Mouse (Mus musculus): ENCODE data around the gene Znrf1. TPM values are rescaled to one million over a fixed set of nuclear protein-coding genes. Genes with fewer than 3 reads are reported as not detected.

The Znrf1 gene
- polyA plus RNA-seq, 1 experiment from 2014 or later = 39.3 TPM

DNA sequence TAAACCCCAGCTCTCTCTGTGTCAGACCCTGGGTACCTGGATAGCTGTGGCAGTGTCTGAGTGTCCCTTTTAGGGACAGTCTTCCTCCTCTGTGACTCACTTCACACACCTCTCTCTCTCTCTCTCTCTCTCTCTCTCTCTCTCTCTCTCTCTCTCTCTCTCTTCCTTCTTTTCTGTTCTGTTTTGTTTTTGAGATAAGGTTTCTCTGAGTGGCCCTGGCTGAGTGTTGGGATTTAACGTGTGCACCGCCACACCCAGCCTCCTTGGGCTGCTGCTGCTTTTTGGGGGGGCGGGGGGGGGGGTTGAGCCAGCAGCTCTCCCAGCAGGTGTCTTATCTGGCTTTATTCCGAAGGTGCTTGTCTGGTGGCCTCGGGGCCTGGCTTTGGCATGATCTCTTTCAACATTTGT lies 29.9 kb downstream of the Znrf1 start:
- H3K27me3 ChIP-seq (ENCODE audit: control insufficient read depth, insufficient read depth, low read length) = no peaks in the 10 kb centered on the region
- H3K36me3 ChIP-seq (replicated peaks; ENCODE audit: control insufficient read depth, insufficient read depth, low read depth, low read length) = no peaks in the 10 kb centered on the region
- DNase-seq (ENCODE audit: low spot score) = no peak
- no peak overlapping the region for H3K9ac ChIP-seq (replicated peaks; ENCODE audit: low read length)
- no peak for ATAC-seq (replicated peaks; ENCODE audit: insufficient number of reproducible peaks, low FRiP score, low TSS enrichment, low read depth)
- 46% methylated on average over 5 of the region's 5 CpGs for WGBS
- H3K9me3 ChIP-seq (replicated peaks; ENCODE audit: control insufficient read depth, low read length) = no peaks in the 10 kb centered on the region
- H3K27ac ChIP-seq (replicated peaks; ENCODE audit: low read depth, low read length) = no peak overlapping the region
- H3K4me2 ChIP-seq (ENCODE audit: low read depth, low read length) = no peak overlapping the region
- H3K4me3 ChIP-seq (ENCODE audit: low read depth, low read length) = no peak overlapping the region
- no peaks in the 10 kb centered on the region for H3K4me1 ChIP-seq (ENCODE audit: control insufficient read depth, insufficient read depth, low read length)

DNA sequence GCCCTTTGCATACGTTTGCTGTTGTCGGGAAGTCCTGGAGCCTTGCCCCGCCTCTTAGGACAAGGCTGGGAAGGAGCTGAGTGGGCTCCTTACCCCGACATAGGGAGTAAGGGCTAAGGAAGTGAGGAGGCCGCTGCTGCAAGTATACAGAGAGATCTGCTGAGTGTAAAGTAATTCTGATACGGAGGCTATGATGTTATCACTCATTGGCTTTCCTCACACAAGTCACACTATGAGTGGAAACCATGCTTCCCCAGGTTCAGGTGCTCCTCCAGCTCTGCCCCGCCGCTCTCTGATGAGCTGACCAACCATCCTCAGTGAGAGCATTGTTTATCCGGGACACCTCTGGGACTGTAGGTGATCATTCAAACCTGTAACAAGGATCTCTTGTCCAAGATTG lies 30.4 kb downstream of the Znrf1 start:
- no peak overlapping the region for H3K4me3 ChIP-seq (ENCODE audit: low read depth, low read length)
- H3K27ac ChIP-seq (replicated peaks; ENCODE audit: low read depth, low read length) = no peak overlapping the region
- WGBS = 67% methylated on average over 9 of the region's 9 CpGs
- H3K36me3 ChIP-seq (replicated peaks; ENCODE audit: control insufficient read depth, insufficient read depth, low read depth, low read length) = no peaks in the 10 kb centered on the region
- no peak for ATAC-seq (replicated peaks; ENCODE audit: insufficient number of reproducible peaks, low FRiP score, low TSS enrichment, low read depth)
- DNase-seq (ENCODE audit: low spot score) = no peak
- H3K4me1 ChIP-seq (ENCODE audit: control insufficient read depth, insufficient read depth, low read length) = no peaks in the 10 kb centered on the region
- no peaks in the 10 kb centered on the region for H3K9me3 ChIP-seq (replicated peaks; ENCODE audit: control insufficient read depth, low read length)
- no peak overlapping the region for H3K9ac ChIP-seq (replicated peaks; ENCODE audit: low read length)
- no peak overlapping the region for H3K4me2 ChIP-seq (ENCODE audit: low read depth, low read length)
- H3K27me3 ChIP-seq (ENCODE audit: control insufficient read depth, insufficient read depth, low read length) = no peaks in the 10 kb centered on the region

DNA sequence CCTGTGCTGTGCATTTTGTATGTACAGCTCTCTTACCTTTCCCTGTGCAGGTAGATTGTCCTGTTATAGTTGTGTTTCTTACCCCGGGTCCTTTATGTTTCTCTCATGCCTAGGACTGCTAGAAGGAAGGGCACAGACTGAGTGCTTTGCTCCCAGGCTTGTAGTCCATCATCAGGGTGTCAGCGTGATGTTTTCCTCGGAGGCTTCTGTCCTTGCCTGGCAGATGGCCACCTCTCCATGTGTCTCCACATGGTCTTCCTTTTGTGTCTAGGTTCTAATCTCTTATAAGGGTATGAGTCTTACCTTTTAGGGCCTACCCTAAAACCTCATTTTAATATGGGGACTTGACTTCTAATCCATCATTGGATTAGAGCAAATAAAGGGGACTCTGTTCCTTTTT lies 31.7 kb downstream of the Znrf1 start:
- WGBS = 70% methylated on average over 3 of the region's 3 CpGs
- Histone ChIP-seq H3K27me3 (ENCODE audit: control insufficient read depth, insufficient read depth, low read length) (no peaks in the 10 kb centered on the region), H3K27ac (replicated peaks; ENCODE audit: low read depth, low read length) (no peak overlapping the region), H3K9ac (replicated peaks; ENCODE audit: low read length) (no peak overlapping the region), H3K9me3 (replicated peaks; ENCODE audit: control insufficient read depth, low read length) (no peaks in the 10 kb centered on the region), H3K4me3 (ENCODE audit: low read depth, low read length) (no peak overlapping the region), H3K4me2 (ENCODE audit: low read depth, low read length) (no peak overlapping the region), H3K4me1 (ENCODE audit: control insufficient read depth, insufficient read depth, low read length) (no peaks in the 10 kb centered on the region), H3K36me3 (replicated peaks; ENCODE audit: control insufficient read depth, insufficient read depth, low read depth, low read length) (no peaks in the 10 kb centered on the region)
- ATAC-seq (replicated peaks; ENCODE audit: insufficient number of reproducible peaks, low FRiP score, low TSS enrichment, low read depth) (no peak), DNase-seq (ENCODE audit: low spot score) (no peak)

- H3K36me3 ChIP-seq (replicated peaks; ENCODE audit: control insufficient read depth, insufficient read depth, low read depth, low read length) = no peaks in the 10 kb centered on the region
- DNase-seq (ENCODE audit: low spot score) (no peak), ATAC-seq (replicated peaks; ENCODE audit: insufficient number of reproducible peaks, low FRiP score, low TSS enrichment, low read depth) (no peak)
- H3K4me3 ChIP-seq (ENCODE audit: low read depth, low read length) = no peak overlapping the region
- H3K9ac ChIP-seq (replicated peaks; ENCODE audit: low read length) = no peak overlapping the region
- no peaks in the 10 kb centered on the region for H3K4me1 ChIP-seq (ENCODE audit: control insufficient read depth, insufficient read depth, low read length)
- WGBS = 76% methylated on average over 3 of the region's 3 CpGs
- H3K4me2 ChIP-seq (ENCODE audit: low read depth, low read length) = no peak overlapping the region
- H3K27ac ChIP-seq (replicated peaks; ENCODE audit: low read depth, low read length) = no peak overlapping the region
- H3K9me3 ChIP-seq (replicated peaks; ENCODE audit: control insufficient read depth, low read length) = no peaks in the 10 kb centered on the region
- H3K27me3 ChIP-seq (ENCODE audit: control insufficient read depth, insufficient read depth, low read length) = no peaks in the 10 kb centered on the region
Measured at GRCm38 (mm10) chr8:111568029-111568428, 32.1 kb downstream of the Znrf1 start.

DNA sequence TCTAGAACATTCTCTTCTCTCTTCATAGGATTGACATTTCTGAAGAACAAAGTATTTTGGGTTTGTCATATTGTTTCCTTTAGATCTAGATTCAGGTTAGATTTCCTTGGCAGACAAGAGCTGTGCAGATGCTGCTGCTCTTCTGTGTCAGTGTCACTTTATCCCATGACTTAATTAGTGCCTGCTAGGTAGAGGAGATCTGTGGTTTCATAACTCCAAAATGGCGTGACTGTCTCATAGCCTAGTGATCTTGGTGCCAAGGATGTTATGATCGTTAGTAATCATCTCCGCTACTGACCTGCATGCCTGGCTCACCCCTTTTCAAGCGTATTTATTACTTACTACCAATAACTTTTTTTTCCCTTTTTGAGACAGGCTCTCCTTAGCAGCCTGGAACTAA lies 34.0 kb downstream of the Znrf1 start:
- no peaks in the 10 kb centered on the region for H3K27me3 ChIP-seq (ENCODE audit: control insufficient read depth, insufficient read depth, low read length)
- no peaks in the 10 kb centered on the region for H3K4me1 ChIP-seq (ENCODE audit: control insufficient read depth, insufficient read depth, low read length)
- no peak overlapping the region for H3K27ac ChIP-seq (replicated peaks; ENCODE audit: low read depth, low read length)
- WGBS = 89% methylated on average over 4 of the region's 4 CpGs
- H3K9me3 ChIP-seq (replicated peaks; ENCODE audit: control insufficient read depth, low read length) = no peaks in the 10 kb centered on the region
- no peak overlapping the region for H3K4me2 ChIP-seq (ENCODE audit: low read depth, low read length)
- H3K4me3 ChIP-seq (ENCODE audit: low read depth, low read length) = no peak overlapping the region
- ATAC-seq (replicated peaks; ENCODE audit: insufficient number of reproducible peaks, low FRiP score, low TSS enrichment, low read depth) (no peak), DNase-seq (ENCODE audit: low spot score) (no peak)
- no peaks in the 10 kb centered on the region for H3K36me3 ChIP-seq (replicated peaks; ENCODE audit: control insufficient read depth, insufficient read depth, low read depth, low read length)
- H3K9ac ChIP-seq (replicated peaks; ENCODE audit: low read length) = no peak overlapping the region

DNA sequence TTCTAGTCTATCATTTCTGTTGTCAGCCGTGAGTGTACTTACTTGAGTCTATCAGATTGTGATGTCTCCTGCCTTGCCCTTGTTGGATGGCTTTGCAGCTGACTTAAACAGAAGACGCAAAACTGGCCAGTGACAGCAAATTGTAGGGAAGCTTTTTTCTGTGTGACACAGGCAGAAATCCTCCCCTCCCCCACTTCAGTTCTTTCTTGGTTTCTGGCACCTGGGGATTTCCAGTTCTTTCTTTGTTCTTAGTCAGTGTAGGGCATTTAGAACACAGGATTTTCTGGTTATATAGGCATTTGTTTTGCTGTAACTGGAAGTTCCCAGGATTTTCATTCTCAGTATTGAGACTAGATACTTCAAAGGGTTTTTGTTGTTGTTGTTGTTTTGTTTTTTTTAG lies 34.5 kb downstream of the Znrf1 start:
- Histone ChIP-seq H3K27me3 (ENCODE audit: control insufficient read depth, insufficient read depth, low read length) (no peaks in the 10 kb centered on the region), H3K27ac (replicated peaks; ENCODE audit: low read depth, low read length) (no peak overlapping the region), H3K4me1 (ENCODE audit: control insufficient read depth, insufficient read depth, low read length) (no peaks in the 10 kb centered on the region), H3K9ac (replicated peaks; ENCODE audit: low read length) (no peak overlapping the region), H3K4me3 (ENCODE audit: low read depth, low read length) (no peak overlapping the region), H3K36me3 (replicated peaks; ENCODE audit: control insufficient read depth, insufficient read depth, low read depth, low read length) (no peaks in the 10 kb centered on the region), H3K9me3 (replicated peaks; ENCODE audit: control insufficient read depth, low read length) (no peaks in the 10 kb centered on the region), H3K4me2 (ENCODE audit: low read depth, low read length) (no peak overlapping the region)
- WGBS = 81% methylated on average over 2 of the region's 2 CpGs
- DNase-seq (ENCODE audit: low spot score) (no peak), ATAC-seq (replicated peaks; ENCODE audit: insufficient number of reproducible peaks, low FRiP score, low TSS enrichment, low read depth) (no peak)

- H3K4me2 ChIP-seq (ENCODE audit: low read depth, low read length) = no peak overlapping the region
- 92% methylated on average over 10 of the region's 10 CpGs for WGBS
- no peaks in the 10 kb centered on the region for H3K4me1 ChIP-seq (ENCODE audit: control insufficient read depth, insufficient read depth, low read length)
Measured at GRCm38 (mm10) chr8:111571661-111572060, 35.8 kb downstream of the Znrf1 start.

GRCm38 (mm10) chr8:111572431-111572830 lies 36.5 kb downstream of the Znrf1 start:
- Histone ChIP-seq H3K27ac (replicated peaks; ENCODE audit: low read depth, low read length) (no peak overlapping the region), H3K4me2 (ENCODE audit: low read depth, low read length) (no peak overlapping the region)

More at GRCm38 (mm10) chr8:111571661-111572060, 35.8 kb downstream of the Znrf1 start:
- no peaks in the 10 kb centered on the region for H3K36me3 ChIP-seq (replicated peaks; ENCODE audit: control insufficient read depth, insufficient read depth, low read depth, low read length)
- no peak overlapping the region for H3K4me3 ChIP-seq (ENCODE audit: low read depth, low read length)
- no peaks in the 10 kb centered on the region for H3K27me3 ChIP-seq (ENCODE audit: control insufficient read depth, insufficient read depth, low read length)
- DNase-seq (ENCODE audit: low spot score) (no peak), ATAC-seq (replicated peaks; ENCODE audit: insufficient number of reproducible peaks, low FRiP score, low TSS enrichment, low read depth) (no peak)
- H3K9ac ChIP-seq (replicated peaks; ENCODE audit: low read length) = no peak overlapping the region
- H3K9me3 ChIP-seq (replicated peaks; ENCODE audit: control insufficient read depth, low read length) = no peaks in the 10 kb centered on the region
- no peak overlapping the region for H3K27ac ChIP-seq (replicated peaks; ENCODE audit: low read depth, low read length)

More at GRCm38 (mm10) chr8:111572431-111572830, 36.5 kb downstream of the Znrf1 start:
- H3K4me3 ChIP-seq (ENCODE audit: low read depth, low read length) = no peak overlapping the region
- H3K9ac ChIP-seq (replicated peaks; ENCODE audit: low read length) = no peak overlapping the region
- no peaks in the 10 kb centered on the region for H3K4me1 ChIP-seq (ENCODE audit: control insufficient read depth, insufficient read depth, low read length)
- no peaks in the 10 kb centered on the region for H3K27me3 ChIP-seq (ENCODE audit: control insufficient read depth, insufficient read depth, low read length)
- H3K9me3 ChIP-seq (replicated peaks; ENCODE audit: control insufficient read depth, low read length) = no peaks in the 10 kb centered on the region
- no peaks in the 10 kb centered on the region for H3K36me3 ChIP-seq (replicated peaks; ENCODE audit: control insufficient read depth, insufficient read depth, low read depth, low read length)
- ATAC-seq (replicated peaks; ENCODE audit: insufficient number of reproducible peaks, low FRiP score, low TSS enrichment, low read depth) = no peak
- WGBS = 83% methylated on average over 2 of the region's 2 CpGs
- DNase-seq (ENCODE audit: low spot score) = no peak
